Mouse (Mus musculus) midbrain, embryonic 13.5 days (tissue): ENCODE results near the gene Gdf9. TPM values are rescaled to one million over a fixed set of nuclear protein-coding genes. Genes with fewer than 3 reads are reported as not detected.
A peak's percentile ranks its signal among the peaks of the same experiment; 100 is the strongest.
"Not testable (repeated sequence)": the region's sequence is repeated elsewhere in the genome, so short reads cannot be mapped to it uniquely, and the experiment has no call there.

ENCODE experiments used
- ATAC-seq: fragments of 200-750 bp; cut with Nextera tagmentation; 2 replicates; pipeline ENCODE4 v1.8.0; 2017; ENCODE audit warnings: mild to moderate bottlenecking, moderate TSS enrichment, moderate library complexity
- H3K27ac ChIP-seq: fragments of 300-500 bp; sonication (generic); 2 replicates; pipeline ENCODE4 v1.5.1; 2015; ENCODE audit warnings: inconsistent platforms, mild to moderate bottlenecking, moderate library complexity
- H3K27me3 ChIP-seq: fragments of 300-500 bp; sonication (generic); 2 replicates; pipeline ENCODE4 v1.6.1; 2015; ENCODE audit warnings: mild to moderate bottlenecking, inconsistent platforms
- H3K36me3 ChIP-seq: fragments of 300-500 bp; sonication (generic); 2 replicates; pipeline ENCODE4 v1.6.1; 2015; ENCODE audit warnings: mild to moderate bottlenecking, inconsistent platforms
- H3K4me1 ChIP-seq: fragments of 300-500 bp; sonication (generic); replicated peaks from 2 replicates; pipeline ENCODE4 v1.6.1; 2015; ENCODE audit warnings: inconsistent platforms
- H3K4me2 ChIP-seq: fragments of 300-500 bp; sonication (generic); replicated peaks from 2 replicates; pipeline ENCODE4 v1.6.1; 2015; ENCODE audit warnings: moderate library complexity, mild to moderate bottlenecking, inconsistent platforms
- H3K4me3 ChIP-seq: fragments of 300-500 bp; sonication (generic); replicated peaks from 2 replicates; pipeline ENCODE4 v1.5.1; 2015; ENCODE audit warnings: mild to moderate bottlenecking, inconsistent platforms
- H3K9ac ChIP-seq: fragments of 300-500 bp; sonication (generic); replicated peaks from 2 replicates; pipeline ENCODE4 v1.6.1; 2015; ENCODE audit warnings: mild to moderate bottlenecking, inconsistent platforms
- H3K9me3 ChIP-seq: fragments of 300-500 bp; sonication (generic); 2 replicates; pipeline ENCODE4 v1.6.1; 2016; ENCODE audit warnings: mild to moderate bottlenecking, inconsistent platforms
- WGBS: fragments of 180-500 bp; shearing (Covaris S2); methylation state at CpG from one replicate; pipeline ENCODE4 v1.1.7; 2015; 5-methylcytosine and 5-hydroxymethylcytosine counted together
- polyA plus RNA-seq: library from polyadenylated mRNA; unstranded; fragments of >200 nt; fragmentation: Nextera tagmentation; extraction: Ambion mirVana; gene quantifications from 2 replicates; pipeline ENCODE4 v1.2.1, GENCODE M21; 2015

The Gdf9 gene
- polyA plus RNA-seq = 3.3 and 3.7 TPM in 2 replicates

GRCm38 (mm10) chr11:53430670-53431346 lies at the start of gene Gdf9, which contains the start of gene Uqcrq:
Gene Gdf9, plus strand, starts transcription at chr11:53431023.
Gene Uqcrq, minus strand, starts transcription at chr11:53430831.
- peak within 1 kb of the TSS; percentile 91 for H3K9ac ChIP-seq
- H3K4me2 ChIP-seq = peak within 1 kb of the TSS; percentile 95
- H3K4me1 ChIP-seq = peaks cover 18% of the 10 kb centered on the region
- no peaks in the 10 kb centered on the region for H3K27me3 ChIP-seq
- under 1% methylated on average over 44 of the region's 44 CpGs for WGBS
- peak; percentile 97 for ATAC-seq
- H3K4me3 ChIP-seq = peak within 1 kb of the TSS; percentile 90
- no peaks in the 10 kb centered on the region for H3K9me3 ChIP-seq
- H3K36me3 ChIP-seq = peaks cover 12% of the 10 kb centered on the region
- H3K27ac ChIP-seq = peak within 1 kb of the TSS; percentile 72

GRCm38 (mm10) chr11:53383758-53384428 lies 46.9 kb upstream of the Gdf9 start:
- H3K4me1 ChIP-seq = no peaks in the 10 kb centered on the region
- no peak overlapping the region for H3K4me2 ChIP-seq
- ATAC-seq = no peak
- no peak overlapping the region for H3K9ac ChIP-seq
- peaks cover 46% of the 10 kb centered on the region for H3K36me3 ChIP-seq
- no peak overlapping the region for H3K4me3 ChIP-seq
- no peaks in the 10 kb centered on the region for H3K27me3 ChIP-seq
- H3K27ac ChIP-seq = no peak overlapping the region
- 97% methylated on average over 2 of the region's 2 CpGs for WGBS
- no peaks in the 10 kb centered on the region for H3K9me3 ChIP-seq

GRCm38 (mm10) chr11:53393856-53394255 lies 37.0 kb upstream of the Gdf9 start:
- H3K27me3 ChIP-seq = no peaks in the 10 kb centered on the region
- no peak overlapping the region for H3K4me3 ChIP-seq
- H3K4me1 ChIP-seq = no peaks in the 10 kb centered on the region
- 89% methylated on average over 1 of the region's 1 CpGs for WGBS
- H3K27ac ChIP-seq = no peak overlapping the region
- H3K9ac ChIP-seq = no peak overlapping the region
- no peak overlapping the region for H3K4me2 ChIP-seq
- H3K9me3 ChIP-seq = no peaks in the 10 kb centered on the region
- no peak for ATAC-seq
- peaks cover 52% of the 10 kb centered on the region for H3K36me3 ChIP-seq

DNA sequence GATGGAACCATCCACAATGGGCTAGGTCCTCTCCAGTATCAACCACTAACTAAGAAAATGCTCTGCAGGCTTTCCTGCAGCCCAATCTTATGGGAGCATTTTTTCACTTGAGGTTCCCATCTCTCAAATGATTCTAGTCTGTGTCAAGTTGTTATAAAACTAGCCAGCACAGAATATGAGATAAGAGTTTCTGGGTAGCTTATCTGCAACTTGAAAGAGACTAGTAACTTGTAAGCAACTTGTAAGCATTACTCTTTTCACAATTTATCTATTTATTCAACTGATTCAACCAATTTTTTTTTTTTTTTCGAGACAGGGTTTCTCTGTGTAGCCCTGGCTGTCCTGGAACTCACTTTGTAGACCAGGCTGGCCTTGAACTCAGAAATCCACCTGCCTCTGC lies 27.2 kb upstream of the Gdf9 start:
- 100% methylated on average over 1 of the region's 1 CpGs for WGBS
- Histone ChIP-seq H3K4me2 (no peak overlapping the region), H3K9me3 (no peaks in the 10 kb centered on the region), H3K4me1 (no peaks in the 10 kb centered on the region), H3K27ac (no peak overlapping the region), H3K4me3 (no peak overlapping the region), H3K27me3 (no peaks in the 10 kb centered on the region), H3K9ac (no peak overlapping the region), H3K36me3 (peaks cover 76% of the 10 kb centered on the region)
- no peak for ATAC-seq

GRCm38 (mm10) chr11:53411738-53412137 lies 19.1 kb upstream of the Gdf9 start:
- H3K4me3 ChIP-seq = no peak overlapping the region
- H3K27me3 ChIP-seq = no peaks in the 10 kb centered on the region
- H3K27ac ChIP-seq = no peak overlapping the region
- no peaks in the 10 kb centered on the region for H3K4me1 ChIP-seq
- H3K4me2 ChIP-seq = no peak overlapping the region
- no peak for ATAC-seq
- H3K9ac ChIP-seq = no peak overlapping the region
- H3K9me3 ChIP-seq = no peaks in the 10 kb centered on the region
- peaks cover 87% of the 10 kb centered on the region for H3K36me3 ChIP-seq

DNA sequence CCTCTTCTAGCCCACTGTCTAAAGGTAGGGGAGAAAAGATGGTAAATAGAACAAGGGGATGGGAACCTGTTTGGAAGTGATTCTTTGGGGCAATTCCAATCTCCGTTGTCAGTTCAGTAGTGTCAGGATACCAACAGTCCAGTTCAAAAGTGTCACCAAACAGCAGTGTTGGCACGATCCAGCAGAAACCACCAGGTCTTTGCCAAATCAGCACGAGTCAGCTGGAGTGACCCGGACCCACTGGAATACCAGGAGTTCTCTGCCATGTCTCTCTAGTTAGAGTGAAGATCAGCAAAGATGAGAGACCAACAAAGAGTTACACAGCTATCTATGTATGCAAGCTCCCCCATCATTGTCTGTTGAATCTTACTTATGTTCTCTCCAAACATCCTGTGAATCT lies 17.0 kb upstream of the Gdf9 start:
- no peak overlapping the region for H3K27ac ChIP-seq
- no peaks in the 10 kb centered on the region for H3K27me3 ChIP-seq
- no peaks in the 10 kb centered on the region for H3K4me1 ChIP-seq
- no peaks in the 10 kb centered on the region for H3K9me3 ChIP-seq
- H3K36me3 ChIP-seq = peaks cover 93% of the 10 kb centered on the region
- no peak overlapping the region for H3K4me3 ChIP-seq
- no peak overlapping the region for H3K9ac ChIP-seq
- no peak overlapping the region for H3K4me2 ChIP-seq
- ATAC-seq = no peak
- WGBS = 95% methylated on average over 4 of the region's 4 CpGs

DNA sequence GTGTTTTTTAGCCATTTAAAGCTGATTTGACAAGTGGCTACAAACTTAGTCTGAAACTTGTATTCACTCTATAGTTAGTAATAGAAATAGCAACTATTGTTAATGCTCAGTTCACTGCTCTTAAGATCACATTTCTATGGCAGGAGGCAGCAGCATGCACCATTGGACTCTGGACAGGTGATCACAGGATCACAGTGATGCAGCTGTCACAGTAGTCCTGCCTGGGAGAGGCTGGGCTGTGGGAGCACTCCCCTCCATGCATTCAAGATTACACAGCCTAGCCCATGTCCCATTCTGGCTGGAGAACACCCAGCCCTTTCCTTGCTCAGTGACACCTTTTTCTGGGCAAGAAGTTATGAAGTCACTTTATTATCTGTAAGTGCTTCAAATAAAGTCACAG lies 12.8 kb upstream of the Gdf9 start:
- H3K4me3 ChIP-seq = no peak overlapping the region
- no peaks in the 10 kb centered on the region for H3K27me3 ChIP-seq
- H3K27ac ChIP-seq = no peak overlapping the region
- no peak overlapping the region for H3K9ac ChIP-seq
- no peak overlapping the region for H3K4me2 ChIP-seq
- no peaks in the 10 kb centered on the region for H3K4me1 ChIP-seq
- no peak for ATAC-seq
- peaks cover 79% of the 10 kb centered on the region for H3K36me3 ChIP-seq
- H3K9me3 ChIP-seq = no peaks in the 10 kb centered on the region

DNA sequence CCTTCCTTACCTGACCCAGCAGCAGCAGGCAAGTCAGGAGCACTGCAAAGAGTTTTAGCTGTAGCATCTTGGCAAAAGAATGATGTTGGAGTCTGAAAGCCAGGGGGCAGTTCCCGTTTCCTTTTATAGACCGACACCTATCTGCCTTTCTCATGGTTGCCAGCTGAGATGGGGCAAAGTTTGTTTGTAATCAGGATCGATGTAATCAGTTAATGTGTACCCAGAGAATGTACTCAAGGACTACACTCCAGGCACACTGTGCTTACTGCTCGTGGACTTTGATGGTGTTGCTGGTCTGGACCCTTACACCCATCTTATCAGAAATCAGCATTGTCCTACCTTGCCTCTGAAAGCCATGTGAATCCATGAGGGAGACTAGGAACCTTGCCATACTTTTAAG lies 7.8 kb upstream of the Gdf9 start, which contains the start of gene Leap2:
TSS of gene Leap2 (minus strand) at position 135 of the 400 bp plus-strand sequence.
- no peaks in the 10 kb centered on the region for H3K4me1 ChIP-seq
- peaks cover 36% of the 10 kb centered on the region for H3K36me3 ChIP-seq
- WGBS = 91% methylated on average over 4 of the region's 4 CpGs
- no peaks in the 10 kb centered on the region for H3K9me3 ChIP-seq
- ATAC-seq = no peak
- no peak within 1 kb of the TSS for H3K4me2 ChIP-seq
- H3K4me3 ChIP-seq = no peak within 1 kb of the TSS
- H3K27ac ChIP-seq = no peak within 1 kb of the TSS
- no peak within 1 kb of the TSS for H3K9ac ChIP-seq
- no peaks in the 10 kb centered on the region for H3K27me3 ChIP-seq

- H3K4me3 ChIP-seq = no peak overlapping the region
- H3K4me2 ChIP-seq = no peak overlapping the region
- peaks cover 8% of the 10 kb centered on the region for H3K4me1 ChIP-seq
- no peak overlapping the region for H3K9ac ChIP-seq
- no peak for ATAC-seq
- peaks cover 31% of the 10 kb centered on the region for H3K36me3 ChIP-seq
- H3K27me3 ChIP-seq = no peaks in the 10 kb centered on the region
- no peaks in the 10 kb centered on the region for H3K9me3 ChIP-seq
- no peak overlapping the region for H3K27ac ChIP-seq
- WGBS = 86% methylated on average over 2 of the region's 2 CpGs
These were observed 6.0 kb upstream of the Gdf9 start for GRCm38 (mm10) chr11:53424826-53425225.

GRCm38 (mm10) chr11:53425251-53425650 lies 5.6 kb upstream of the Gdf9 start:
- Histone ChIP-seq H3K4me3 (no peak overlapping the region), H3K9me3 (no peaks in the 10 kb centered on the region), H3K4me1 (peaks cover 12% of the 10 kb centered on the region), H3K36me3 (peaks cover 27% of the 10 kb centered on the region), H3K27me3 (no peaks in the 10 kb centered on the region), H3K4me2 (no peak overlapping the region), H3K9ac (no peak overlapping the region), H3K27ac (no peak overlapping the region)
- WGBS = 89% methylated on average over 3 of the region's 3 CpGs
- ATAC-seq = no peak

- no peak overlapping the region for H3K27ac ChIP-seq
- H3K36me3 ChIP-seq = peaks cover 25% of the 10 kb centered on the region
- no peak overlapping the region for H3K4me2 ChIP-seq
- H3K9ac ChIP-seq = no peak overlapping the region
- no peak for ATAC-seq
- 86% methylated on average over 6 of the region's 6 CpGs for WGBS
- no peaks in the 10 kb centered on the region for H3K9me3 ChIP-seq
- H3K4me1 ChIP-seq = peaks cover 12% of the 10 kb centered on the region
- H3K4me3 ChIP-seq = no peak overlapping the region
- H3K27me3 ChIP-seq = no peaks in the 10 kb centered on the region
These were observed 5.0 kb upstream of the Gdf9 start for GRCm38 (mm10) chr11:53425711-53426255.

DNA sequence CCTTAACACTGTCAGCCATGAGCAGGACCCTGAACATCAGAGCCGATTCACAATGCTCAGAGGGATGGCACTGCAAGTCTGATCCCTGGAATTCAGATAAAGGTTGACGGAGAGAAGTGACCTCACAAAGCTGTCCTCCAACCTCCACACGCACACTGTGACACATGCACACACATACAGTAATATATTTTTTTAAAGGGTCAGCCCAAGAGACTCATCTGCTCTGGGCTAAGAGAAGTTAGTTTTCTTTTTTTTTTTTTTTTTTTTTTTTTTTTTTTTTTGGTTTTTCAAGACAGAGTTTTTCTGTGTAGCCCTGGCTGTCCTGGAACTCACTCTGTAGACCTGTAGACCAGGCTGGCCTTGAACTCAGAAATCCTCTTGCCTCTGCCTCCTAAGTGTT lies 3.9 kb upstream of the Gdf9 start:
- Histone ChIP-seq H3K36me3 (peaks cover 18% of the 10 kb centered on the region), H3K4me1 (peaks cover 18% of the 10 kb centered on the region)
- H3K9me3 ChIP-seq, ATAC-seq, H3K4me3 ChIP-seq, H3K27ac ChIP-seq, H3K4me2 ChIP-seq, H3K9ac ChIP-seq, H3K27me3 ChIP-seq: not testable (repeated sequence)
- 91% methylated on average over 3 of the region's 3 CpGs for WGBS
